Mouse (Mus musculus): ENCODE results near the gene Etfa. TPM values are rescaled to one million over a fixed set of nuclear protein-coding genes. Genes with fewer than 3 reads are reported as not detected.

Gene Etfa
- polyA plus RNA-seq, 1 experiment from 2014 or later: 466 TPM

- Histone ChIP-seq H3K9me3 (ENCODE audit: low read length) (no peaks in the 10 kb centered on the region), H3K27ac (ENCODE audit: low read depth) (no peak overlapping the region), H3K4me1 (ENCODE audit: insufficient read depth) (no peaks in the 10 kb centered on the region), H3K27me3 (ENCODE audit: insufficient read depth, low read length) (no peaks in the 10 kb centered on the region), H3K9ac (replicated peaks) (no peak overlapping the region), H3K36me3 (replicated peaks; ENCODE audit: insufficient read depth, low read length) (no peaks in the 10 kb centered on the region), H3K4me3 (ENCODE audit: low read depth, low read length) (no peak overlapping the region), H3K4me2 (ENCODE audit: low read depth, low read length) (no peak overlapping the region)
- no peak for DNase-seq
- TF ChIP-seq EP300 (IDR thresholded peaks at IDR 0.05; ENCODE audit: low read depth) (no peak), CTCF (IDR thresholded peaks at IDR 0.05; ENCODE audit: low read depth) (no peak)
- WGBS (ENCODE audit: insufficient replicate concordance): 51% methylated on average over 6 of the region's 6 CpGs
- no peak for ATAC-seq
Measured at GRCm38 (mm10) chr9:55404976-55405702, 106.9 kb downstream of the Etfa start.

Other genes starting within 250 kb of the Etfa start
- 4.8 and 6.6 TPM in 2 replicates for gene Nrg4, start 185.4 kb downstream of the Etfa start, polyA plus RNA-seq (2015; fragmentation: Nextera tagmentation; extraction: Ambion mirVana)
- not detected in 2 replicates for gene Tmem266, start 185.3 kb downstream of the Etfa start, polyA plus RNA-seq (2015; fragmentation: Nextera tagmentation; extraction: Ambion mirVana)
- gene Isl2, start 26.4 kb upstream of the Etfa start, polyA plus RNA-seq (2015; fragmentation: Nextera tagmentation; extraction: Ambion mirVana): not detected in 2 replicates